Mouse (Mus musculus): ENCODE data around the gene Setd1a.
"Not testable (repeated sequence)": the region's sequence is repeated elsewhere in the genome, so short reads cannot be mapped to it uniquely, and the experiment has no call there.

Gene Setd1a

GRCm38 (mm10) chr7:127765756-127766155 is 10.7 kb upstream of the Setd1a start:
- no peak for DNase-seq (ENCODE audit: extremely low read depth, low read depth, low spot score)

GRCm38 (mm10) chr7:127766851-127767609 is 9.4 kb upstream of the Setd1a start:
- DNase-seq (ENCODE audit: extremely low read depth, low read depth, low spot score) = no peak

- no peak for DNase-seq (ENCODE audit: extremely low read depth, low read depth, low spot score)
Measured at GRCm38 (mm10) chr7:127767671-127768345, 8.7 kb upstream of the Setd1a start.

GRCm38 (mm10) chr7:127768346-127768996 is 8.0 kb upstream of the Setd1a start:
- no peak for DNase-seq (ENCODE audit: extremely low read depth, low read depth, low spot score)

- DNase-seq (ENCODE audit: extremely low read depth, low read depth, low spot score) = no peak
Measured at GRCm38 (mm10) chr7:127768997-127769593, 7.4 kb upstream of the Setd1a start.

- no peak for DNase-seq (ENCODE audit: extremely low read depth, low read depth, low spot score)
Measured at GRCm38 (mm10) chr7:127769651-127770038, 6.8 kb upstream of the Setd1a start, which contains the start of gene Orai3. Gene Orai3 (plus strand): TSS chr7:127769815.

- DNase-seq (ENCODE audit: extremely low read depth, low read depth, low spot score) = no peak
Measured at GRCm38 (mm10) chr7:127770039-127770905, 6.2 kb upstream of the Setd1a start.

GRCm38 (mm10) chr7:127771262-127771661 is 5.2 kb upstream of the Setd1a start:
- DNase-seq (ENCODE audit: extremely low read depth, low read depth, low spot score) = no peak

GRCm38 (mm10) chr7:127772080-127772479 is 4.4 kb upstream of the Setd1a start:
- DNase-seq (ENCODE audit: extremely low read depth, low read depth, low spot score) = no peak

GRCm38 (mm10) chr7:127772557-127772956 is 3.9 kb upstream of the Setd1a start:
- DNase-seq (ENCODE audit: extremely low read depth, low read depth, low spot score) = no peak

GRCm38 (mm10) chr7:127773664-127774384 is 2.6 kb upstream of the Setd1a start:
- no peak for DNase-seq (ENCODE audit: extremely low read depth, low read depth, low spot score)

- not testable (repeated sequence) for DNase-seq (ENCODE audit: extremely low read depth, low read depth, low spot score)
Measured at GRCm38 (mm10) chr7:127775837-127776236, 633 bp upstream of the Setd1a start.

- DNase-seq (ENCODE audit: extremely low read depth, low read depth, low spot score) = no peak
Measured at GRCm38 (mm10) chr7:127776878-127777473, 506 bp downstream of the Setd1a start.

GRCm38 (mm10) chr7:127777474-127778266 is 1.2 kb downstream of the Setd1a start:
- DNase-seq (ENCODE audit: extremely low read depth, low read depth, low spot score) = no peak

- no peak for DNase-seq (ENCODE audit: extremely low read depth, low read depth, low spot score)
Measured at GRCm38 (mm10) chr7:127778350-127778749, 1.9 kb downstream of the Setd1a start.

- no peak for DNase-seq (ENCODE audit: extremely low read depth, low read depth, low spot score)
Measured at GRCm38 (mm10) chr7:127785308-127785707, 8.8 kb downstream of the Setd1a start, which contains the start of gene Gm49388. Gene Gm49388 (plus strand): TSS chr7:127785608.

- DNase-seq (ENCODE audit: extremely low read depth, low read depth, low spot score) = no peak
Measured at GRCm38 (mm10) chr7:127797076-127797845, 20.8 kb downstream of the Setd1a start.

- DNase-seq (ENCODE audit: extremely low read depth, low read depth, low spot score) = no peak
Measured at GRCm38 (mm10) chr7:127798591-127798990, 22.1 kb downstream of the Setd1a start.
